Mouse (Mus musculus): ENCODE results near the gene Nr0b2. TPM values are rescaled to one million over a fixed set of nuclear protein-coding genes. Genes with fewer than 3 reads are reported as not detected.

Gene Nr0b2
- polyA plus RNA-seq, 1 experiment from 2014 or later: not detected

DNA sequence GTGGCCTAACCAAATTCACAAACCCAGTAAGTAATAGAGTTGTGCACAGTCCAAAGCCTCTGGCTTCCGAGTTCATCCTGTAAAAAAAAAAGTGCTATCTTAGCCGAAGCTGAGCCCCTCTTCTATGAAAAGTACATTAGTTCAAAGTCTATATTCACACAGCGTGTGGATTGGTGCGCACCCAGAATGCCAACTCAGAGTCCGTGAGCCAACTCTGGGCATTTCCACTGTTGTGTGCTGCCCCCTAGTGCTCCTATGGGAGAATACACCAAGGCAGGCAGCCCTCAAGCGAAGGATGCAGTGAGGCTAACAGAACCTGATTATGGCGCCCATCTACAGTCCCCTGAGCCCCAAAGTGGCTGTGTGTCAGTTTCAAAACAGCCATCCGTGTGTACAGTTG lies 40.2 kb upstream of the Nr0b2 start:
- Histone ChIP-seq H3K9me3 (ENCODE audit: low read depth, low read length) (no peaks in the 10 kb centered on the region), H3K4me3 (ENCODE audit: low read depth, low read length) (no peak overlapping the region), H3K4me2 (no peak overlapping the region), H3K27me3 (ENCODE audit: insufficient read depth, low read length) (peaks cover 2% of the 10 kb centered on the region; the same call in 1 of the 2 replicates), H3K36me3 (ENCODE audit: insufficient read depth) (no peaks in the 10 kb centered on the region), H3K27ac (ENCODE audit: low read depth) (no peak overlapping the region), H3K9ac (no peak overlapping the region), H3K4me1 (ENCODE audit: insufficient read depth) (no peaks in the 10 kb centered on the region)
- peak; percentile 86 for DNase-seq
- WGBS: 14% methylated on average over 8 of the region's 8 CpGs
- ATAC-seq (ENCODE audit: insufficient read depth): peak; percentile 68
- peak; percentile 93 for TF ChIP-seq CTCF (IDR thresholded peaks at IDR 0.05; ENCODE audit: low read depth)

DNA sequence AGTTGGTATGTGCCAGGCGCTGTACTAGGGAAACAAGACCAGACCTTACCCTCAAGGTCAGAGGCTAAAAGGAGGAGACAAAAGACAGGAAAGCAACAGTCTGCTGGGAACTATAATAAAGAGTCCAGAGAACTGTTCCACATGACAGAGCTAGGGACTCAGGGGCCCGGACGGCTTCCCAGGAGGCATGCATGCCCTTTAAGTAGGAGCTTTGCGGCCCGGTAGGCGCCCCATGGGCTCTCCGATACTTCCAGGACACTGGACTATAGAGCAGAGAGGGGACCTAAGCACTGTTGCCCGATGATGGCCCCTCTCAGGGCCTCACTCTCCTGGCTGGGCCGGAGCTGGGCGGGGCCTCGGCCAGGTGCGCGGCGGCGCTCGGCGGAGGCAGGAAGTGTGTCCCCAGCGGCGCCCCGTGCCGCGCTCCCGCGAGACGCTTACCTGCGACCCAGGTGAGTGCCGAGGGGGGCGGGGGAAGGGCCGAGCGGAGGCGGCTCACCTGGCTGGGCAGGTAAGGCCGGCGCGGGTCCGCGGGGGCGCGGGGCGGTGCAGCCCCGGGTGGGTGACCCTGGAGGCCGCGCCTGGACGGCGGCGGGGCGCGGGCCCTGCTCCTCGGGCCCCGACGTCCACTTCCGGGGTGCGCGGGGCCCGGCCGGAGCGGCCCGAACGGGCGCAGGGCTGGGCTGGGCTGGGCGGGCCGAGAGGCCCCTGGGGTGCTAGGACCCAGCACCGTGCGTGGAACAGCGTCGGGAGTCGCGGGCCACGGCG lies 34.4 kb upstream of the Nr0b2 start, which contains the start of gene Kdf1:
Gene Kdf1 (plus strand): TSS at position 363 of the 768 bp plus-strand sequence.
- H3K4me3 ChIP-seq (ENCODE audit: low read depth, low read length): peak within 1 kb of the TSS; percentile 56
- peaks cover 29% of the 10 kb centered on the region for H3K27me3 ChIP-seq (ENCODE audit: insufficient read depth, low read length)
- peak within 1 kb of the TSS; percentile 63; the same call in 1 of the 2 replicates for H3K27ac ChIP-seq (ENCODE audit: low read depth)

GRCm38 (mm10) chr4:133519369-133519665 lies 33.9 kb upstream of the Nr0b2 start:
- no peak for TF ChIP-seq CTCF (IDR thresholded peaks at IDR 0.05; ENCODE audit: low read depth)
- H3K27me3 ChIP-seq (ENCODE audit: insufficient read depth, low read length): peaks cover 29% of the 10 kb centered on the region
- H3K36me3 ChIP-seq (ENCODE audit: insufficient read depth): no peaks in the 10 kb centered on the region
- peak overlapping the region; percentile 56 for H3K4me3 ChIP-seq (ENCODE audit: low read depth, low read length)
- H3K4me2 ChIP-seq: peak overlapping the region; percentile 56
- 0 out of 2 replicates have a peak, but pooled peaks cover 3% of the 10 kb centered on the region for H3K4me1 ChIP-seq (ENCODE audit: insufficient read depth)
- WGBS: 4% methylated on average over 25 of the region's 25 CpGs
- H3K9ac ChIP-seq: peak overlapping the region; percentile 68
- no peaks in the 10 kb centered on the region for H3K9me3 ChIP-seq (ENCODE audit: low read depth, low read length)
- DNase-seq (peak; percentile 29), ATAC-seq (ENCODE audit: insufficient read depth) (peak; percentile 72)
- H3K27ac ChIP-seq (ENCODE audit: low read depth): peak overlapping the region; percentile 63; the same call in 1 of the 2 replicates

More for the DNA sequence above, 34.4 kb upstream of the Nr0b2 start, which contains the start of gene Kdf1:
- Histone ChIP-seq H3K9me3 (ENCODE audit: low read depth, low read length) (no peaks in the 10 kb centered on the region), H3K36me3 (ENCODE audit: insufficient read depth) (no peaks in the 10 kb centered on the region), H3K4me2 (peak within 1 kb of the TSS; percentile 56), H3K4me1 (ENCODE audit: insufficient read depth) (0 out of 2 replicates have a peak, but pooled peaks cover 3% of the 10 kb centered on the region), H3K9ac (peak within 1 kb of the TSS; percentile 68)
- TF ChIP-seq CTCF (IDR thresholded peaks at IDR 0.05; ENCODE audit: low read depth): no peak
- 3% methylated on average over 54 of the region's 69 CpGs for WGBS
- DNase-seq: peak; percentile 76
- ATAC-seq (ENCODE audit: insufficient read depth): peak; percentile 89

DNA sequence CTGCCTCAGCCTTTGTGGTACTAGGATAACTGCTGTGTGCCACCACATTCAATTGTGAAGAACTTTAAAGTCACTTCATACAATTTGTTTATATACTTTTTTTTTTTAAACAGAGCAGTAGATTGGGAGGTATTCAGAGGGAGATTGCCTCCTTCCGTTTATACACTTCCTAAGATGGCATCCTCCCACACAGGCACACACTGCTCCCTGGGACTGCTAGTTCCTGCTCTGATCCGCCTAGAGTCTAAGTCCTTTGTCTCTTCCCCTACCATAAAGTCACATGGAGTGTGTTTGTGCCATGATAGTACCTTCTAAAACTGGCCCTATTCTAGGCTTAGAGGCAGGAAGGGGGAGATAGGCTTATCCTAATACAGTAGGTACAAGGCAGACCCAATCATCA lies 31.7 kb upstream of the Nr0b2 start:
- 61% methylated on average over 2 of the region's 2 CpGs for WGBS
- H3K9ac ChIP-seq: no peak overlapping the region
- H3K27ac ChIP-seq (ENCODE audit: low read depth): no peak overlapping the region
- peaks cover 29% of the 10 kb centered on the region for H3K27me3 ChIP-seq (ENCODE audit: insufficient read depth, low read length)
- no peak for ATAC-seq (ENCODE audit: insufficient read depth)
- 0 out of 2 replicates have a peak, but pooled peaks cover 3% of the 10 kb centered on the region for H3K4me1 ChIP-seq (ENCODE audit: insufficient read depth)
- H3K4me2 ChIP-seq: no peak overlapping the region
- no peak for TF ChIP-seq CTCF (IDR thresholded peaks at IDR 0.05; ENCODE audit: low read depth)
- no peak for DNase-seq
- no peaks in the 10 kb centered on the region for H3K9me3 ChIP-seq (ENCODE audit: low read depth, low read length)
- H3K36me3 ChIP-seq (ENCODE audit: insufficient read depth): no peaks in the 10 kb centered on the region
- H3K4me3 ChIP-seq (ENCODE audit: low read depth, low read length): no peak overlapping the region

DNA sequence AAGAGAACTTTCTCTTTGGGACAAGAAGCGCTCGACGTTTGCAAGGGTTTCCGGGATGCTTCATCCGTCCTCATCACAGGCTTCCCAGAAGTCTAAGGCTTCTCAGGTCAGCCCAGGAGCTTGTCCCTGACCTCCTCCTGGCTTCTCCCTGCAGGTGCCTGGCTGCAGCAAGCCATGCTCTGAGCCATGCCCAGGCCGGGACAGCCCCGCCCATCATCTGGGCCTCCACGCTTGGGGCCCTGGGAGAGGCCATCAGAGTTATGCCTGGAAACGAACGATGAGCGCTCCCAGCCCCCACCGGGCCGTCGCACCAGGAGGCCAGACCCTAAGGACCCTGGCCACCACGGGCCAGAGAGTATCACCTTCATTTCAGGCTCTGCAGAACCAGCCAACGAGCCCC lies 25.4 kb upstream of the Nr0b2 start:
- no peak for TF ChIP-seq CTCF (IDR thresholded peaks at IDR 0.05; ENCODE audit: low read depth)

GRCm38 (mm10) chr4:133532777-133533176 lies 20.4 kb upstream of the Nr0b2 start:
- Histone ChIP-seq H3K4me3 (ENCODE audit: low read depth, low read length) (no peak overlapping the region), H3K4me1 (ENCODE audit: insufficient read depth) (no peaks in the 10 kb centered on the region), H3K4me2 (no peak overlapping the region), H3K27me3 (ENCODE audit: insufficient read depth, low read length) (no peaks in the 10 kb centered on the region), H3K27ac (ENCODE audit: low read depth) (no peak overlapping the region), H3K9me3 (ENCODE audit: low read depth, low read length) (no peaks in the 10 kb centered on the region), H3K36me3 (ENCODE audit: insufficient read depth) (peaks cover 96% of the 10 kb centered on the region), H3K9ac (no peak overlapping the region)
- DNase-seq (no peak), ATAC-seq (ENCODE audit: insufficient read depth) (no peak)
- no peak for TF ChIP-seq CTCF (IDR thresholded peaks at IDR 0.05; ENCODE audit: low read depth)
- WGBS: 71% methylated on average over 3 of the region's 3 CpGs

More for the DNA sequence above, 25.4 kb upstream of the Nr0b2 start:
- Histone ChIP-seq H3K4me3 (ENCODE audit: low read depth, low read length) (no peak overlapping the region), H3K4me1 (ENCODE audit: insufficient read depth) (no peaks in the 10 kb centered on the region), H3K4me2 (no peak overlapping the region), H3K27ac (ENCODE audit: low read depth) (no peak overlapping the region), H3K27me3 (ENCODE audit: insufficient read depth, low read length) (no peaks in the 10 kb centered on the region), H3K9me3 (ENCODE audit: low read depth, low read length) (no peaks in the 10 kb centered on the region), H3K36me3 (ENCODE audit: insufficient read depth) (peaks cover 53% of the 10 kb centered on the region), H3K9ac (no peak overlapping the region)
- DNase-seq (no peak), ATAC-seq (ENCODE audit: insufficient read depth) (no peak)
- 67% methylated on average over 16 of the region's 16 CpGs for WGBS

- Histone ChIP-seq H3K4me2 (no peak overlapping the region), H3K9me3 (ENCODE audit: low read depth, low read length) (no peaks in the 10 kb centered on the region), H3K4me3 (ENCODE audit: low read depth, low read length) (no peak overlapping the region), H3K27me3 (ENCODE audit: insufficient read depth, low read length) (no peaks in the 10 kb centered on the region), H3K36me3 (ENCODE audit: insufficient read depth) (peaks cover 96% of the 10 kb centered on the region), H3K9ac (no peak overlapping the region), H3K4me1 (ENCODE audit: insufficient read depth) (no peaks in the 10 kb centered on the region), H3K27ac (ENCODE audit: low read depth) (no peak overlapping the region)
- DNase-seq: no peak
- 86% methylated on average over 3 of the region's 3 CpGs for WGBS
- ATAC-seq (ENCODE audit: insufficient read depth): no peak
- no peak for TF ChIP-seq CTCF (IDR thresholded peaks at IDR 0.05; ENCODE audit: low read depth)
Measured at GRCm38 (mm10) chr4:133536081-133536480, 17.1 kb upstream of the Nr0b2 start.

Data from lung, embryonic 14.5 days (tissue).